Mouse (Mus musculus) CH12.LX (cell line): ENCODE results near the gene Slc25a10. TPM values are rescaled to one million over a fixed set of nuclear protein-coding genes. Genes with fewer than 3 reads are reported as not detected.

Source experiments
- DNase-seq: peaks from one replicate; pipeline ENCODE4 v3.0.0-alpha.2; 2013; ENCODE audit errors: extremely low read depth
- H3K27ac ChIP-seq: 2 replicates; pipeline ENCODE4 v1.5.1; 2012; ENCODE audit warnings: low read depth, mild to moderate bottlenecking, control low read depth, moderate library complexity; ENCODE audit not compliant: insufficient read depth
- H3K27me3 ChIP-seq: replicated peaks from 2 replicates; pipeline ENCODE3; 2012; ENCODE audit warnings: inconsistent platforms
- H3K36me3 ChIP-seq, 2 experiments: replicated peaks in 1 of 2; 2 replicates each; pipeline versions ENCODE3 to v1.6.1; 2012; ENCODE audit warnings: inconsistent platforms in 1 of 2, low read length in 1 of 2, mild to moderate bottlenecking in 1 of 2, mixed read lengths in 1 of 2, moderate library complexity in 1 of 2; ENCODE audit not compliant: control insufficient read depth in 1 of 2, insufficient read depth in 1 of 2
- H3K4me1 ChIP-seq, 2 experiments: 2 replicates each; pipeline ENCODE4 v1.6.1; 2012; ENCODE audit warnings: inconsistent platforms in 1 of 2, moderate library complexity in 1 of 2; ENCODE audit not compliant: insufficient read depth in 2 of 2, control insufficient read depth in 1 of 2
- H3K4me2 ChIP-seq: 2 replicates; pipeline ENCODE4 v1.6.1; 2012; ENCODE audit warnings: low read depth, mild to moderate bottlenecking, control low read depth; ENCODE audit not compliant: poor library complexity, insufficient read depth, severe bottlenecking
- H3K4me3 ChIP-seq, 3 experiments: fragments of 150-350 bp in 1 of 3; sonication (generic) in 1 of 3; replicated peaks in 1 of 3; 2 replicates each; pipeline versions ENCODE3 to v1.5.1; 2011 to 2012; ENCODE audit warnings: low read depth in 2 of 3, low read length in 2 of 3, mild to moderate bottlenecking in 2 of 3, moderate library complexity in 2 of 3, control low read depth in 1 of 3, improper control_type of control experiment in 1 of 3, inconsistent platforms in 1 of 3, mixed read lengths in 1 of 3; ENCODE audit not compliant: poor library complexity in 1 of 3
- H3K79me2 ChIP-seq: replicated peaks from 2 replicates; pipeline ENCODE4 v1.6.1; 2012; ENCODE audit warnings: mild to moderate bottlenecking, moderate library complexity; ENCODE audit not compliant: control insufficient read depth, poor library complexity, insufficient read depth, severe bottlenecking; ENCODE audit errors: extremely low read depth
- H3K9ac ChIP-seq: 2 replicates; pipeline ENCODE4 v1.6.1; 2012; ENCODE audit warnings: low read depth, mild to moderate bottlenecking, control low read depth, moderate library complexity; ENCODE audit not compliant: insufficient read depth
- H3K9me3 ChIP-seq: replicated peaks from 2 replicates; pipeline ENCODE3; 2012; ENCODE audit warnings: low read length, inconsistent platforms, mixed read lengths
- CHD2 ChIP-seq: IDR thresholded peaks from 2 replicates; pipeline ENCODE4 v1.6.1; 2011; ENCODE audit warnings: low read length, improper control_type of control experiment
- CTCF ChIP-seq, 2 experiments: IDR thresholded peaks in 1 of 2; conservative IDR thresholded peaks in 1 of 2; 2 replicates each; pipeline ENCODE4 v1.5.1; 2011 to 2012; ENCODE audit warnings: low read depth in 2 of 2, low read length in 2 of 2, improper control_type of control experiment in 1 of 2, inconsistent platforms in 1 of 2, mild to moderate bottlenecking in 1 of 2, moderate library complexity in 1 of 2
- GABPA ChIP-seq: IDR thresholded peaks from 2 replicates; pipeline ENCODE4 v1.6.1; 2012; ENCODE audit warnings: low read depth, low read length, improper control_type of control experiment, inconsistent platforms; ENCODE audit not compliant: insufficient replicate concordance
- IRF4 ChIP-seq: IDR thresholded peaks from 2 replicates; pipeline ENCODE4 v1.6.1; 2014; ENCODE audit warnings: low read depth, mild to moderate bottlenecking, inconsistent platforms, low read length, improper control_type of control experiment
- KAT2A ChIP-seq: IDR thresholded peaks from 2 replicates; pipeline ENCODE4 v1.6.1; 2012; ENCODE audit warnings: low read length, improper control_type of control experiment, inconsistent platforms; ENCODE audit not compliant: insufficient replicate concordance
- MAX ChIP-seq: IDR thresholded peaks from 2 replicates; pipeline ENCODE4 v1.6.1; 2011; ENCODE audit warnings: low read length, improper control_type of control experiment
- MYC ChIP-seq: IDR thresholded peaks from 2 replicates; pipeline ENCODE4 v1.6.1; 2011; ENCODE audit warnings: low read depth, mild to moderate bottlenecking, improper control_type of control experiment, low read length
- RAD21 ChIP-seq: IDR thresholded peaks from 2 replicates; pipeline ENCODE4 v1.6.1; 2011; ENCODE audit warnings: low read depth, mild to moderate bottlenecking, low read length, improper control_type of control experiment, moderate library complexity
- RCOR1 ChIP-seq: conservative IDR thresholded peaks from 2 replicates; pipeline ENCODE4 v1.6.1; 2012; ENCODE audit warnings: low read depth, mild to moderate bottlenecking, inconsistent platforms, low read length, improper control_type of control experiment
- SIN3A ChIP-seq: IDR thresholded peaks from 2 replicates; pipeline ENCODE4 v1.6.1; 2012; ENCODE audit warnings: low read length, improper control_type of control experiment, inconsistent platforms
- SMC3 ChIP-seq: IDR thresholded peaks from 2 replicates; pipeline ENCODE4 v1.6.1; 2011; ENCODE audit warnings: low read depth, low read length, improper control_type of control experiment
- TBP ChIP-seq: conservative IDR thresholded peaks from 2 replicates; pipeline ENCODE4 v1.6.1; 2011; ENCODE audit warnings: low read depth, low read length, improper control_type of control experiment
- USF1 ChIP-seq: IDR thresholded peaks from 2 replicates; pipeline ENCODE4 v1.6.1; 2014; ENCODE audit warnings: low read depth, mild to moderate bottlenecking, inconsistent platforms, low read length, improper control_type of control experiment
- USF2 ChIP-seq: conservative IDR thresholded peaks from 2 replicates; pipeline ENCODE4 v1.6.1; 2011; ENCODE audit warnings: low read depth, low read length, improper control_type of control experiment
- ZC3H11A ChIP-seq: IDR thresholded peaks from 2 replicates; pipeline ENCODE4 v1.6.1; 2012; ENCODE audit warnings: low read depth, mild to moderate bottlenecking, inconsistent platforms, low read length, improper control_type of control experiment
- ZMIZ1 ChIP-seq: IDR thresholded peaks from 2 replicates; pipeline ENCODE4 v1.6.1; 2012; ENCODE audit warnings: low read depth, mild to moderate bottlenecking, inconsistent platforms, low read length, improper control_type of control experiment
- dilution Hi-C: fragments of 300-500 bp; cut with MboI; formaldehyde crosslinking; loops from 2 replicates; pipeline ENCODE4 v1.14.3; 2020; ENCODE audit warnings: low sequenced_read_pairs; ENCODE audit not compliant: extremely low pct_unique_long_range_greater_than_20kb, extremely low pct_ligation_motif_present
- in situ Hi-C: fragments of 300-500 bp; cut with MboI; formaldehyde crosslinking; loops from 3 replicates; pipeline ENCODE4 v1.14.3; 2019; ENCODE audit warnings: low sequenced_read_pairs, low pct_ligation_motif_present, low pct_unique_long_range_greater_than_20kb, mixed read lengths
- polyA plus RNA-seq: library from polyadenylated mRNA; unstranded; fragments of >175 nt; gene quantifications from 2 replicates; pipeline ENCODE4 v1.2.1, GENCODE M21; 2012; ENCODE audit warnings: low read depth; ENCODE audit not compliant: insufficient read length
- total RNA-seq, 2 experiments: library from RNA; depleted of rRNA; stranded (reverse); fragments of 300-350 nt in 1 of 2; fragments of >200 nt in 1 of 2; gene quantifications; 2 replicates each; pipeline ENCODE4 v1.2.3; 2012 to 2014

The Slc25a10 gene
- total and polyA plus RNA-seq, 3 experiments = 32.9 to 45.9 (median 34.6) TPM

GRCm38 (mm10) chr11:120539285-120540014, 47.8 kb downstream of the Slc25a10 start:
- TF ChIP-seq RCOR1 = no peak
- no peak for TF ChIP-seq SMC3
- TF ChIP-seq USF1 = peak; percentile 65
- no peak for TF ChIP-seq ZMIZ1
- peak; percentile 44 for TF ChIP-seq USF2
- TF ChIP-seq MYC = peak; percentile 74; the same call in 1 of the 2 replicates
- peak; percentile 82; the same call in 1 of the 2 replicates for TF ChIP-seq CHD2
- TF ChIP-seq ZC3H11A = no peak
- TF ChIP-seq MAX = peak; percentile 88
- in situ Hi-C loops = no loop called here
- peaks cover 24 to 35% of the 10 kb centered on the region in 2 experiments for H3K36me3 ChIP-seq
- DNase-seq = peak; percentile 72
- H3K9me3 ChIP-seq = no peaks in the 10 kb centered on the region
- dilution Hi-C loops = no loop called here
- H3K27ac ChIP-seq = no peak overlapping the region
- peaks cover 27 to 37% of the 10 kb centered on the region in 2 experiments for H3K4me1 ChIP-seq
- H3K4me3 ChIP-seq = peak overlapping the region in 1 of 3 experiments; percentile 4
- H3K4me2 ChIP-seq = no peak overlapping the region
- no peaks in the 10 kb centered on the region for H3K79me2 ChIP-seq
- H3K9ac ChIP-seq = no peak overlapping the region
- H3K27me3 ChIP-seq = peaks cover 8% of the 10 kb centered on the region

- Histone ChIP-seq H3K4me2 (no peak overlapping the region), H3K27ac (no peak overlapping the region), H3K4me3 (no peak overlapping the region), H3K4me1 (peaks cover 16 to 24% of the 10 kb centered on the region in 2 experiments), H3K9me3 (no peaks in the 10 kb centered on the region), H3K36me3 (peaks cover 29 to 57% of the 10 kb centered on the region in 2 experiments), H3K27me3 (no peaks in the 10 kb centered on the region), H3K9ac (no peak overlapping the region), H3K79me2 (no peaks in the 10 kb centered on the region)
- dilution Hi-C loops (no loop called here), in situ Hi-C loops (no loop called here)
- no peak for DNase-seq
- TF ChIP-seq SMC3 (peak; percentile 45), CTCF (conservative IDR thresholded peaks at IDR 0.05 in 1 of 2, IDR thresholded peaks at IDR 0.05 in 1 of 2; ENCODE audit: low read depth in 2 of 2, low read length in 2 of 2) (peak in 1 of 2 experiments; percentile 68; a peak in 2 of 4 replicates), RCOR1 (no peak), RAD21 (peak; percentile 67), IRF4 (peak; percentile 16; the same call in 1 of the 2 replicates)
Observed at GRCm38 (mm10) chr11:120541907-120542306, 50.3 kb downstream of the Slc25a10 start.

GRCm38 (mm10) chr11:120542376-120542775, 50.7 kb downstream of the Slc25a10 start:
- H3K4me3 ChIP-seq = no peak overlapping the region
- H3K36me3 ChIP-seq = peaks cover 29 to 59% of the 10 kb centered on the region in 2 experiments
- no peaks in the 10 kb centered on the region for H3K9me3 ChIP-seq
- dilution Hi-C loops (no loop called here), in situ Hi-C loops (no loop called here)
- no peak for DNase-seq
- H3K27ac ChIP-seq = no peak overlapping the region
- H3K9ac ChIP-seq = no peak overlapping the region
- no peaks in the 10 kb centered on the region for H3K79me2 ChIP-seq
- no peak overlapping the region for H3K4me2 ChIP-seq
- H3K27me3 ChIP-seq = no peaks in the 10 kb centered on the region
- H3K4me1 ChIP-seq = peaks cover 16 to 26% of the 10 kb centered on the region in 2 experiments
- TF ChIP-seq SIN3A (no peak), KAT2A (no peak), IRF4 (no peak), MAX (no peak), TBP (no peak), RAD21 (no peak), RCOR1 (no peak), CTCF (conservative IDR thresholded peaks at IDR 0.05 in 1 of 2, IDR thresholded peaks at IDR 0.05 in 1 of 2; ENCODE audit: low read depth in 2 of 2, low read length in 2 of 2) (no peak), GABPA (no peak), USF2 (no peak)
